Mouse (Mus musculus): ENCODE data around the gene Gmcl1. TPM values are rescaled to one million over a fixed set of nuclear protein-coding genes. Genes with fewer than 3 reads are reported as not detected.

Gene Gmcl1
- total and polyA plus RNA-seq, 3 experiments = 17.6 to 21.3 (median 20.5) TPM

DNA sequence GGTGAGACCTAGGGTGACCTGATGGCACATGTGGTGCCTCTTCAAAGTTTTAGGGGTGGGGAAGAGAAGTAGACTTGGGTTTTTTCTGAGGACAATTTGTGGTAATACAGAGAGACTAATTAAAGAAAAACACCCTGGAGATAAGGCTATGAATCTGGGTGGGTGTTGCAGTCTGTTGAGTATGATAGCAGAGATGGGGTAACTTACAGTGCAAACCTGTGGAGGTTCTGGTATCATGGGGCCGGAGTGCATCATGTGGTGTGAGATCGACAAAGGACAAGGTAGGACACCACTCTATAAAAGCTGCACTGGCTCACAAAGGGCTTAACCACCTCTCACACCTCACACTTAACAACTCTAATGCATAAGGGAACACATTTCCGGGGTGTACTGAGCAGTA is 43.5 kb downstream of the Gmcl1 start:
- ATAC-seq (ENCODE audit: extremely low read depth, insufficient number of reproducible peaks, low FRiP score, poor library complexity, severe bottlenecking) = no peak

DNA sequence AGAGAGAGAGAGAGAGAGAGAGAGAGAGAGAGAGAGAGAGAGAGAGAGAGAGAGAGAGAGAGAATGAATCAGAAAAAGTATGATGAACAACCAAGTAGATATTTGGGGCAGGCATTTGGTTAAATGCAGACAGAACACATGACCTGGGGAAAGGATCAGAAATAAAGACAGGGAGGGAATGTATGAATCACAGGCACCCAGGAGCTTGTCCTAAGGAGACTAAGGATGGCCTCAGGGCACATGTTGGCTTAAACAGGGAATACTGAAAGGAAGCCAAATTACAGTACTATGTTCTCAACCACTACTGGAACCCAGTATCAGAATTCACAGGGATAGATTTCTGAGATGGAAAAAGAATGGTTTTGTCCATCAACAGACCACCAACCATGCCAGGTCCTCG is 46.2 kb downstream of the Gmcl1 start:
- no peak for TF ChIP-seq GATA2 (IDR thresholded peaks at IDR 0.05; ENCODE audit: borderline replicate concordance, low read depth, low read length)
- TF ChIP-seq POLR2AphosphoS5 (IDR thresholded peaks at IDR 0.05; ENCODE audit: insufficient replicate concordance, low read depth, low read length) = no peak
- TF ChIP-seq GATA1 (IDR thresholded peaks at IDR 0.05; ENCODE audit: borderline replicate concordance, low read length) = no peak
- TF ChIP-seq CTCF (IDR thresholded peaks at IDR 0.05; ENCODE audit: low read depth, low read length) = no peak
- no peak for TF ChIP-seq TAL1 (conservative IDR thresholded peaks at IDR 0.05; ENCODE audit: low read depth, low read length)
- no peaks in the 10 kb centered on the region for H3K27me3 ChIP-seq (ENCODE audit: insufficient read depth, low read length)
- DNase-seq (ENCODE audit: low spot score) = no peak

More for the DNA sequence above, 43.5 kb downstream of the Gmcl1 start:
- TF ChIP-seq CTCF (IDR thresholded peaks at IDR 0.05; ENCODE audit: low read depth, low read length) (no peak), POLR2AphosphoS5 (IDR thresholded peaks at IDR 0.05; ENCODE audit: insufficient replicate concordance, low read depth, low read length) (no peak), GATA2 (IDR thresholded peaks at IDR 0.05; ENCODE audit: borderline replicate concordance, low read depth, low read length) (no peak), GATA1 (IDR thresholded peaks at IDR 0.05; ENCODE audit: borderline replicate concordance, low read length) (no peak), TAL1 (conservative IDR thresholded peaks at IDR 0.05; ENCODE audit: low read depth, low read length) (no peak)
- no peak for DNase-seq (ENCODE audit: low spot score)
- Histone ChIP-seq H3K9me3 (replicated peaks) (no peaks in the 10 kb centered on the region), H3K4me1 (ENCODE audit: insufficient read depth, low read depth, low read length) (peaks cover 14% of the 10 kb centered on the region), H3K4me3 (ENCODE audit: low read depth, low read length) (no peak overlapping the region), H3K27me3 (ENCODE audit: insufficient read depth, low read length) (no peaks in the 10 kb centered on the region), H3K36me3 (replicated peaks) (peaks cover 39% of the 10 kb centered on the region)

DNA sequence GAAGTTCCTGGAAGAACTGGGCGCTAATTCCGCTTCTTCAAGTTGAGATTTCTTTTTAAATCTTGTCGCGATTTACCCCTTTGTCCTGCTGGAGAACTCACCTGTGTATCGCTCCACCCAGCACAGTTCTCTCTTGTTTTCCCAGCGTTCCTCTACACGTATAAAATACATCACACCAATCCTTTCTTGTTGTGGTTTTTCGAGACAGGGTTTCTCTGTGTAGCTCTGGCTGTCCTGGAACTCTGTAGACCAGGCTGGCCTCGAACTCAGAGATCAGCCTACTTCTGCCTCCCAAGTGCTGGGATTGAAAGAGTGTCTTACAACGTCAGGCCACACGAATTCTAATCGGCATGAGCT is 48.5 kb downstream of the Gmcl1 start:
- H3K36me3 ChIP-seq (replicated peaks) = peaks cover 40% of the 10 kb centered on the region
- DNase-seq (ENCODE audit: low spot score) = no peak
- H3K27me3 ChIP-seq (ENCODE audit: insufficient read depth, low read length) = no peaks in the 10 kb centered on the region
- H3K4me1 ChIP-seq (ENCODE audit: insufficient read depth, low read depth, low read length) = peaks cover 24% of the 10 kb centered on the region
- no peak for ATAC-seq (ENCODE audit: extremely low read depth, insufficient number of reproducible peaks, low FRiP score, poor library complexity, severe bottlenecking)
- no peaks in the 10 kb centered on the region for H3K9me3 ChIP-seq (replicated peaks)
- peak overlapping the region; percentile 92 for H3K4me3 ChIP-seq (ENCODE audit: low read depth, low read length)
- TF ChIP-seq TAL1 (conservative IDR thresholded peaks at IDR 0.05; ENCODE audit: low read depth, low read length) (no peak), GATA1 (IDR thresholded peaks at IDR 0.05; ENCODE audit: borderline replicate concordance, low read length) (no peak)

More for the DNA sequence above, 46.2 kb downstream of the Gmcl1 start:
- Histone ChIP-seq H3K4me1 (ENCODE audit: insufficient read depth, low read depth, low read length) (peaks cover 28% of the 10 kb centered on the region), H3K9me3 (replicated peaks) (no peaks in the 10 kb centered on the region), H3K36me3 (replicated peaks) (peaks cover 35% of the 10 kb centered on the region), H3K4me3 (ENCODE audit: low read depth, low read length) (no peak overlapping the region)
- no peak for ATAC-seq (ENCODE audit: extremely low read depth, insufficient number of reproducible peaks, low FRiP score, poor library complexity, severe bottlenecking)

DNA sequence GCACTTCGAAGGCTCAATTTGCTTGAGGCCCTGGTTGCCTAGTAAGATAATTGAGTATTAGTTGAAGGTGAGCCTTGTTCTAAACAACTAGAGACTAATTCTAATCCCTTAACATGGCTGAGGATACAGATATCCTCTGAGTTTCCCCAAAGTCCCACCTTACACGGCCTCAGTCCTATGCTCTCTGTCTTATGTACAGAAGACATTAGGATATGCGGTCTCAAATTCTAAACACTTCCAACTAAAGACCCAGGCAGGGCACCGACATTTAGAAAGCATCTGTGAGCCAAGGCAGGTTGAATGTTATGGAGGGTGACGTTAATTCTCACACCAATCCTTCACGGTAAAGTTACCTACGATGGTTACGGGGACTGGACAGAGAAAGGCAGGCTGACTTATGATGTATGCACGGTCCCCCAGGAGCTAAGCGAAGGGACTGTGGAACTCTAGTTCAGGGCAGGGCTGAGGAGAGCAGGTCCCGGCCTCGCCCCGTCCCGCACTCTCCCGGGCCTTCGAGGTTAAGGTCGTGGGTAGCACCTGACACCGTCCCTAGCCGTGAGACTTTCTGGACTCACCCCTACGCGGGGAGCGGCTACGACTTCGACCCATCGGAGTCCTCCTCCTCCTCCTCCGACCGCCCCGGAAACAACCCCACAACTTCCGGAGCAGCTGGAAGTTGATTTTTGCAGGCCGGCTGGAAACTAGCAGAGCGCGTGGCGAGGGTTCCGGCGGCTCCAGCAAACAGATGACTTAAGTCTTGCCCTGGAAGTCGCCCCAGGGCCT is 49.1 kb downstream of the Gmcl1 start, which contains the start of gene Snrnp27:
Gene Snrnp27, minus strand, starts transcription at position 651 of the 783 bp plus-strand sequence.
- no peaks in the 10 kb centered on the region for H3K9me3 ChIP-seq (replicated peaks)
- DNase-seq (ENCODE audit: low spot score) (peak; percentile 79), ATAC-seq (ENCODE audit: extremely low read depth, insufficient number of reproducible peaks, low FRiP score, poor library complexity, severe bottlenecking) (peak; percentile 88)
- H3K4me1 ChIP-seq (ENCODE audit: insufficient read depth, low read depth, low read length) = peaks cover 20% of the 10 kb centered on the region
- peaks cover 40% of the 10 kb centered on the region for H3K36me3 ChIP-seq (replicated peaks)
- H3K27me3 ChIP-seq (ENCODE audit: insufficient read depth, low read length) = no peaks in the 10 kb centered on the region
- H3K4me3 ChIP-seq (ENCODE audit: low read depth, low read length) = peak within 1 kb of the TSS; percentile 92
- TF ChIP-seq GATA2 (IDR thresholded peaks at IDR 0.05; ENCODE audit: borderline replicate concordance, low read depth, low read length) (no peak), POLR2AphosphoS5 (IDR thresholded peaks at IDR 0.05; ENCODE audit: insufficient replicate concordance, low read depth, low read length) (no peak), GATA1 (IDR thresholded peaks at IDR 0.05; ENCODE audit: borderline replicate concordance, low read length) (no peak), CTCF (IDR thresholded peaks at IDR 0.05; ENCODE audit: low read depth, low read length) (no peak), TAL1 (conservative IDR thresholded peaks at IDR 0.05; ENCODE audit: low read depth, low read length) (no peak)

DNA sequence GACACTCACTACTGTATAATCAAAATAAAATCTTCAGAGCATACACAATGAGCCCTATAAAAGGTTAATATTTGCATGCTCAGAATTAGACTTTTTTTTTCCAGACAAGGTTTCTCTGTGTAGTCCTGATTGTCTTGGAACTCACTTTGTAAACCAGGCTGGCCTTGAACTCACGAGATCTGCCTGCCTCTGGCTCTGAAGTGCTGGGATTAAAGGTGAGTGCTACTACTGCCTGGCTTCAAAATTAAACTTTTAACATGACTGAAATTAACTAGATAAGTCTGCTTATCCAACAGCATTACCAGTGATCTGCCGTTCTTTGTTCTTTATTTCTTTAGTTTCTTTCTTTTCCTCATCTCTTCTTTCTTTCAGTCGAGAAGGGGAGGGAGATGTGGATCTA is 51.9 kb downstream of the Gmcl1 start:
- H3K9me3 ChIP-seq (replicated peaks) = no peaks in the 10 kb centered on the region
- no peaks in the 10 kb centered on the region for H3K27me3 ChIP-seq (ENCODE audit: insufficient read depth, low read length)
- no peak overlapping the region for H3K4me3 ChIP-seq (ENCODE audit: low read depth, low read length)
- ATAC-seq (ENCODE audit: extremely low read depth, insufficient number of reproducible peaks, low FRiP score, poor library complexity, severe bottlenecking) (no peak), DNase-seq (ENCODE audit: low spot score) (no peak)
- H3K4me1 ChIP-seq (ENCODE audit: insufficient read depth, low read depth, low read length) = peaks cover 23% of the 10 kb centered on the region
- no peak for TF ChIP-seq POLR2AphosphoS5 (IDR thresholded peaks at IDR 0.05; ENCODE audit: insufficient replicate concordance, low read depth, low read length)
- no peak for TF ChIP-seq TAL1 (conservative IDR thresholded peaks at IDR 0.05; ENCODE audit: low read depth, low read length)
- TF ChIP-seq GATA1 (IDR thresholded peaks at IDR 0.05; ENCODE audit: borderline replicate concordance, low read length) = no peak
- TF ChIP-seq CTCF (IDR thresholded peaks at IDR 0.05; ENCODE audit: low read depth, low read length) = no peak
- no peak for TF ChIP-seq GATA2 (IDR thresholded peaks at IDR 0.05; ENCODE audit: borderline replicate concordance, low read depth, low read length)
- H3K36me3 ChIP-seq (replicated peaks) = peaks cover 65% of the 10 kb centered on the region

DNA sequence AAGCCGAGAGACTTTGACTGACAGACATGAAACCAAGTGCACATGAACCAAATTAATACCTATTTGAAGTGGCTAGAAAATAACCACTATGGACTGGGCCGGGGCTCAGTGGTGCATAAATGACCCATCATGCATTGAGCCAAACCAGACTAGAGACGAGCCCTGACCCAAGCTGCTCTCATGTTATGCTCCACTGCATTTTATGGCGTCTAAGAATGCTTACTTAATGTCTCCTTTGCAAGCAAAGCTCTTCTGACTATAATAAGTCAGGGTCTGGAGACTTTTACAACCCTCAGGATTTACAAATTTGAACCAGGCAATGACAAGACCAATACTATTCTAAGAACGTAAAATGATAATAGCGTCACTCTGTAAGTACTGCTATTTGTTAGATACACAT is 54.8 kb downstream of the Gmcl1 start:
- peaks cover 93% of the 10 kb centered on the region for H3K36me3 ChIP-seq (replicated peaks)
- TF ChIP-seq GATA2 (IDR thresholded peaks at IDR 0.05; ENCODE audit: borderline replicate concordance, low read depth, low read length) = no peak
- no peak for TF ChIP-seq GATA1 (IDR thresholded peaks at IDR 0.05; ENCODE audit: borderline replicate concordance, low read length)
- no peak for TF ChIP-seq TAL1 (conservative IDR thresholded peaks at IDR 0.05; ENCODE audit: low read depth, low read length)
- TF ChIP-seq POLR2AphosphoS5 (IDR thresholded peaks at IDR 0.05; ENCODE audit: insufficient replicate concordance, low read depth, low read length) = no peak
- TF ChIP-seq CTCF (IDR thresholded peaks at IDR 0.05; ENCODE audit: low read depth, low read length) = no peak

More for the DNA sequence above, 54.8 kb downstream of the Gmcl1 start:
- Histone ChIP-seq H3K27me3 (ENCODE audit: insufficient read depth, low read length) (no peaks in the 10 kb centered on the region), H3K9me3 (replicated peaks) (no peaks in the 10 kb centered on the region), H3K4me1 (ENCODE audit: insufficient read depth, low read depth, low read length) (peaks cover 16% of the 10 kb centered on the region), H3K4me3 (ENCODE audit: low read depth, low read length) (no peak overlapping the region)
- ATAC-seq (ENCODE audit: extremely low read depth, insufficient number of reproducible peaks, low FRiP score, poor library complexity, severe bottlenecking) (no peak), DNase-seq (ENCODE audit: low spot score) (no peak)
